Mouse (Mus musculus): Measurements from ENCODE around the gene Rtn4rl1.
"Not testable (repeated sequence)": the region's sequence is repeated elsewhere in the genome, so short reads cannot be mapped to it uniquely, and the experiment has no call there.

Rtn4rl1 gene

DNA sequence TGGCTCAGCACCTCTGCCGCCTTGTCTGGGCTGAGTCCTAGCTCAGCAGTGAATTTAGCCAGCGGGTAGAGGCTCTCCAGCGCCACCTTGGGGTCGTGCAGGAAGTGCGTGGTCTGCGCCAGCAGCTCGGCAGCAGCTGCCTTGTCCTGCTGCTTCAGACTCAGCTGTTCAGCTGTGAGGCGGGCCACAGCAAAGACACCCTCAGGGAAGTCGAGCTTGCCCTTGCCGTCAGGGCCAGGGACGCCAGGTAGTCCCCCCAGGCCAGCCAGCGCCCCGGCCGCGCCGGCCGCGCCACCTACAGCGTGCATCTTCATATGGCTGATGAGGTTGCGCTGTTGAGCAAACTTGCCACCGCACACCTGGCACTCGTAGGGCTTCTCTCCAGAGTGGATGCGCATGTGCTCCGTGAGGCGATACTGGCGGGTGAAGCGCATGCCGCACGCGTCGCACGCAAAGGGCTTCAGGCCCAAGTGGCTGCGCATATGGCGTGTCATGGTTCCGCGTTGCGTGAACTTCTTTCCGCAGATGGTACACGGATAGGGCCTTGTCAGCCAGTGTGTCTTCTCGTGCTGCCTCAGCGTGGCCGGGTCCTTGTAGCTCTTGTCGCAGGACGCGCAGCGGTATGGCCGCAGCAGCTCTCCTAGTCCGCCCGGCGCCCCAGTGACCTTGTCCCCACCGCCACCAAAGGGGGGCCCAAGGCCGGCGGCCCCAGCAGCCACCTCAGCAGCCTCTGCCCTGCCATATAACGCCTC, 28.0 kb upstream of the Rtn4rl1 start:
- DNase-seq (ENCODE audit: low spot score): peak; percentile 87

DNA sequence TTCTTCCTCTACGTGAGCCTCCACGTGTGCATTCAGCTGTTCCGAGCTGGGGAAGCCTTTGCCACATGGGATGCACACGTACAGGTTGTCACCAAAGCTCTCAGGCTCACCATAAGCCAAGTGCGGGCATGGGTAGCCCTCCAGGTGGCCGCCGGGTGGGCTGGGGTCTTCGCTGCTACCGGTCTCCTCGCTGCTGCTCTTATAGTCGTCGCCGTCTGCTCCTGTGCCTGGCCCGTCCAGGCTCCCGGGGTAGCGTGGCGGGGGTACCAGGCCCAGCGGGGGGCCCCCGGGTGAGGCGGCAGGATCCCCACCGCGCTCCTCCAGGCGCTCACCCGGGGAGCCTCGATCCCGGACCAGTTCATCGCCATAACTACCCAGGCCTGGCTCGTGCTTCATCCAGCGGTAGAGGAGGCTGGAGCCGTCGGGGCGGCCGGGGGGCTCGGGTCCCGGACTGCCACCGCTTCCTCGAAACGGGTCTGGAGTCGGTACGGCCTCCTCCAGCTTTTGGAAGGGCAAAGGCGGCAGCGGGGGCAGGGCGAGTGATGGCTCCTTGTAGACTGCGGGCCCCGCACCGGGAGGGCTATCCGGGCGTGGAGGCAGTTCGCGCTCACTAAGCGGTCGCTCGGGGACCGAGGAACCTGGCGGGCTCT, 27.3 kb upstream of the Rtn4rl1 start:
- DNase-seq (ENCODE audit: low spot score): peak; percentile 71

DNA sequence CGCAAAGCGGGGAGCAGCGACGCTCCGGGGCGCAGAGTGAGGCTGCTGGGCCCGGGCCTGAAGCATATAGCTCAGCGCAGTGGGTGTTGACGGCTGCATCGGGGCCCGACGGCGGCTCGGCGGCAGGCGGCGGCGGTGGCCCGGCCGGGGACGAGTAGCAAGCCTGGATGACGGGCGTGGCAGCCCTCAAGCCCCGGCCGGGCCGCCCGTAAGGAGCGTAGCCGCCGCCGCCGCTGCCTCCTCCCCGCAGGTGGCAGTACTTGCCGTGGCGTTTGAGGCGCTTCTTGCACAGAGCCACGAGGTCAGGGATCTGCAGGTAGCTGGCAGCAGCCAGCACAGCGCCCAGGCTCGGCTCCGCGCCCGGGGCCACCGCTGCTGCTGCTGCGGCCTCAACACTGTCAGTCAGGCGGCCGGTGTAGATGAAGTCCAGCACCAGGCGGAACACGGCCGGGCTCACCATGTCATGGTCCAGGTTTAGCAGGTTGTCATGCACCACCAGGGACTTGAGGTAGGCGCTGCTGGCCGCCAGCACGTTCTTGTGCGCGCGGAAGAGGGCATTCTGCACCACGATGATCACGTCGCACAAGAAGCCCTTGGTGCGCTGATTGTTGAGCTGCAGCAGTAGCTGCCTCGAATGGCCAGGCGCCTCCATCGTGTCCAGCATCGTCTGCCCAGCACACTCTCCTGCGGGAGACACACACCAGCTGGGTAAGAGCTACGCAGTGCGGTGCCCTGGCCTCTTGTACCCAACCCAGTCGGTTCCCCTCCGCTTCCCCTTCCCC, 26.5 kb upstream of the Rtn4rl1 start:
- DNase-seq (ENCODE audit: low spot score): peak; percentile 63

DNA sequence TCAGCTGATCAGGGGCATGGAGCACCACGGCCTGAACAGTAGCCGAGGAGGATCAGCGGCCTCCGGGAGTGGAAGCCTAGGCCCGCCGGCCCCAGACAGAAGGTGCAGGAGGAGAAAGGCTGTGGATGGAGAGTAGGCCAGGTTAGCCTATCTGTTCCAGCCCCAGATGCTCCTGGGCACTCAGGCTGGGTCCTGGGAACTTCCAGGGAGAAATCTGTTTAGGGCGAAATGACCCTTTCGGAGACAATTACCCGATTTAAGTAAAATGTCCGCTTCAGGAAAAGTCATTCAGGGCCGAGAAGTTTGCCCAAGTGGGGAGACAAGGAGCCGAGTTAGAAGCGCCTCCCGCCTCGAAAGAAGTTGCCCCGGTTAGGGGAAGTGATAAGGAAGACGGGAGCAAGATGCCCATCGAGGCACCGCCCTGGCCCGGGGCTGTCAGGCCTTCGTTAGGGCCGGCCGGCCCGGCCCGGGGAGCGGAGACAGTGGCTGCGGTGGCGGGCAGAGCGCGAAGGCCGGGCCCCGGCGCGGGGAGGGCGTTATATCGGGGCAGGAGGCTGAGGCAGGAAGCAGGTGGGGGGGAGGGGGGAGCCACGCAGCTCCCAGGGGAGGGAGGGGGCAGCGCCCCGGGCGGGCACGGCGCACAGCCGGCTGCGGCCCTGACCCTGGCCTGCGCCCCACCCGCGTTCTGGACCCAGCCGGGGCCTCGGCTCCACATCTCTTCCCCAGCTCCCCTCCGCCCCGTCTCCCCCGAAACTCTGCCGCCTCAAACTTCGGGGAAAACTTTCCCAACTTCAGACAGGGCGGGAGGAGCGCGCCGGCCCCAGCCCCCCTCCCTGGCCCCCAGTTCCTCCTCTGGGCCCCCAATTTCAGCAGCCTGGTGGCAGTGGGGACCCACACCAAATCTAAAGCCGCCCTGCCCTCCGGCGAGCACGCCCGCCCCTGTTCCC, 25.7 kb upstream of the Rtn4rl1 start:
- peak; percentile 68 for DNase-seq (ENCODE audit: low spot score)

DNA sequence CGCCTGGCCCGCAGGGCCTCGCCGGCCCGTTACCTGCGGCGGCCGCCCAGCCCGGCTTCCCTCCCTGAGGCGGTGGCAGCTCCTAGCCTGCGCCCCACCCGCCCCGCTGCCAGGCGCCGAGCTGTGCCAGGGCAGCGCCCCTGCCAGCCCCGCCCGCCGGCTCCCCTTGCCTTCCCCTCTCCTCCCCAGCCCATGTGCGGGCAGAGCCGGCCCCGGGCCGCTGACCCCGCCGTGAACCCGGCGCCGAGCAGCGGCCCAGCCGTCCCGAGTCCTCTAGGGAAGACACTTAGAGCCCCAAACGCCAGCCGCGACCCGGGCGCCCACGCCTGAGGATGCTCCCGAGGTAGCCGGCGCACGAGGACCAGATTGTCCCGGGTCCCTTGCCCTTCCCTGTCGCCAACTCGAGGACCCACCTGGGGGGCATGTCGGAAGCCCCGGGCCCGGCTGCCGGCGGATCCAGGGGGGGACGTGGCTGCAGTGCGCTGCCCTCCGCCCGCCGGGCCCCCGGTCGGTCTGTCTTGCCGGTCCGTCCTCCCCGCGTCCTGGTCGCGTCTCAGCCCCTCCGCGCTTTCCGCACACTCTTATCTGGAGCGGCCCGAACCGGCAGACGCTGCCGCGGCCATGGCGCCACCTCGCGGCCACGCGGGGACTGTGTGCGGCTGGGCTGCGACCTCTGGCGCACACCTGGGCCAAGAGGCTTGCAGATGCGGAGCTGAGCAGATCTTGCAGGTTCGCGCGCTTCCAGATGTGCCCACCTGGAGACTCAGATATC, 24.8 kb upstream of the Rtn4rl1 start:
- DNase-seq (ENCODE audit: low spot score): peak; percentile 93

DNA sequence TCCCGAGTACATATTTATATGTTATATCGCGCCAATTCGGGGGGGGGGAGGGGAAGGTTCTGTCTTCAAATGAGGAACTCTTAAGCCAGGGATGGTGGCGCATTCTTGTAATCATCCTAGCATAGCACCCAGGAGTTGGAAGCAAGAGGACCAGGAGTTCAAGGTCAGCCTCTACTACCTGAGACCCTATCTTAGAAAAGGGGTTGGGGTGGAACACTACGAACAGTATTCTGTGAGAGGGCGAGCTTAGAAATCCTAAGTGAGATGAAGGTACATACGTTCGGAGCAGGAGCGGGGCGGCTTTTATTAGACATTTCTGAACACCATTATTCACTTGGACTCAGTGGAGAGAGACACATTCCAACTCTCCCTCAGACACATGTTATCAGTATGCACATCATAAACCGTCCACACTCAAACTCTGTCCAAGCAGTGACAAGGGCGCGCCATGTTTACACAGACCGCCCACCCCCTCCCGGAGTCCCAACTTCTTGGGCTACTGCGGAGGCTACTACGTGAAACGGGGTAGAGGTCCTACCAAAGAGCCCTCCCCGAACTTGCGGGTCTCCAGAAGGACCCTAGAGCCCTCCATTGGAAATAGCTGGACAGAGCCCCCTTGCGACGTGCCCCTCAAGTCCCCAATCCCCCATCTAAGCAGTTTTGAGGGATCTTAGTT, 24.0 kb upstream of the Rtn4rl1 start, which contains the start of gene Hic1:
Gene Hic1 (minus strand): TSS at position 115 of the 676 bp plus-strand sequence.
- peak; percentile 65 for DNase-seq (ENCODE audit: low spot score)

DNA sequence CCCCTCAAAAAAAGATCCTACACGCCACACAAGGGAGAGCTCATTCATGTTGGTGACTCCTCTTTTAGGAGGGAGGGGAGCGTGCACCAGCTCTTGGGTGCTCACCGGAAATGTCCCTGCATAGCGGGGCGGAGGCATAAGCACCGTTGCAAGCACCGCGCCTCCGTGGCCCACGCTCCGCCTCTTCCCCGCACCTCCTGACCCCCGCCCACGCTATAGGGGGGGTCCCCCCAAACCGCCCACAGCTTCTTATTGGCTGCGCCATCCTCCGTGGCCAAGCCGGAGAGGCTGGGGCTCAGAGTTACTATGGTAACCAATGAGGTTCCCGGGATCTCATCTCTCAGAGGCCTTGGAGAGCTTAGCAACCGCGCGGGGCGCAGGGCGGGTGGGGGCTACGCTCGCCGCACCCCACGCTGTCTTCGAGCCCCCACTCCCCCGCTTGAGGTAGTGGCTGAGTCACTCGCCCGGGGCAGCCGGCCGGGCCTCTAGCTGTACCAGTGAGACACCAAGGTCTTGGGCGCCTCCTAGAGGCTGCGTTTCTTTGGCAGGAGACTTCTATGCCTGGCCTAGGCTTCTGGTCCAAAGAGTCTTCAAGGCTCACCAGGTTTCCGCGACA, 23.3 kb upstream of the Rtn4rl1 start:
- peak; percentile 96 for DNase-seq (ENCODE audit: low spot score)

DNA sequence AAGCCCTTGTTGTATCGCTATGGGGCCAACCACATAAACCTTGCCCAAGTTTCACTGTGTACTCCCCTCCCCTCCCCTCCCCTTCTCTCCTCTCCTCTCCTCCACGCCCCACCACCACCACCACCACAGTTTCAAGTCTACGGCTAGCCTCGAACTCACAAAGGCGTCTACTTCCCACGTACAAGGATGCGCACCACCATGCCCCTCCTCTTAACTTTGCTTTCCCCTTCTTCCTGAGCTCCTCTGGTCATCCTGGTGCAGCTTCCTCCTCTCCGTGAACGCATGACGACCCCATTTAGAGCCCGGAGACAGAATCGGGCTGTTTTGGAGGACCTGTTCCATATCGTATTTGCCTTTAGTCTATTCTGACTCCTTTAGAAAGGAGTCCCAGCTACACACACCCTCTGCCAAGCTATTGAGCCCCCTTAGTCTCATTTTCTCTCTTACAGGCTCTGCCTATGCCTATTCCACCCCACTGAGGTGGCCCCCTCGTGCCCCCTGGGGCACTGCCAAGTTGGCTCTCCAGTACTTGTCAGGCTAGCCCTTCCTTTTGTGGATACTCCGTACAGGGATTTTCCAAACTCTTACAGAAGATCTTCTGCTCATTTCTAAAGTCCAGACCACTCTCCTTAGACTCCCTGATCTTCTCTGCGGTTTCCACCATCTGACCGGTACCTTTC, 22.3 kb upstream of the Rtn4rl1 start:
- peak; percentile 58 for DNase-seq (ENCODE audit: low spot score)

DNA sequence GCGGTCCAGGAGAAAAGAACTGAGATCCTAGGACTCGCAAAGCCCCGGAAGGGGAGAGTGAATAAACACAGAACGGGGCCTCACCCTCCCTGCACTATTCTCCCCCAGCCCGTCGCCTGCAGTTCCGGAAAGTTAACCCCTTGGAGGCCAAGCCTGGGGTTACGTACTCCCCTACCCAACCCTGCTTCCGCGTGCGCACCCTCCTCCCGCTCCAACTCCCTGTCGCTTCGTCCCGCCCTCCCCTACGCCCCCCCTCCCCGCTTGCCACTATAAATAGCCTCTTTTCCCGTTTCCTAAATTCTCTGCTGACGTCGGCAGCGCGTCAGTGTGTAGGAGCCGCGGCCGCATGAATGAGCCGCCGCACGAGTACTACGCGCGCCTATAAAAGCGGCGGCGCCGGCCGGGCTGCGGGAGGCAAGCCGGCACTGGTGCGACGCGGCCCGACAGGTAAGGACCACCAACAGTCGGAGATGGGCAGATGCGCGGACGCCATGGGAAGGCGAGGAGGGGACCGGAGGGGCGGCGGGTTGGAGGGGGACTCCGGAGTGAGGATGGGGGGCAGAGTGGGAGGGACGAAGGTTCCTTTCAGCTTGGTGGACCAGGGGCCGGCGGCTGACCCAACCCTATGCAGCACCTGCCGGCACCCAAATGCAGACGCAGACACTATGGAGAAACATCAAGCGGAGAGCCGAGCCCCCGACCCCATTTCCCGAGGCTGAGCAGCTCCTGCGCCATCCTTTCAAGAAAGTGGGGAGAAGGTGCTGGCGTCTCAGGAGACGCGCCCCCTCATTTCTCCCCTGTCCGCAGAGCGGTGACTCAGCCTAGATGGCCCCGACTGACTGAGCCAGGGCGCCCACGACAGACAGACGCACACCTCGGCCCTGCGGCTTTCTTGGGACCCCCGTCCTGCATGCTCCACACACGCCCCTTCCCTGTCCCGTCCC, 21.2 kb upstream of the Rtn4rl1 start:
- peak; percentile 58 for DNase-seq (ENCODE audit: low spot score)

DNA sequence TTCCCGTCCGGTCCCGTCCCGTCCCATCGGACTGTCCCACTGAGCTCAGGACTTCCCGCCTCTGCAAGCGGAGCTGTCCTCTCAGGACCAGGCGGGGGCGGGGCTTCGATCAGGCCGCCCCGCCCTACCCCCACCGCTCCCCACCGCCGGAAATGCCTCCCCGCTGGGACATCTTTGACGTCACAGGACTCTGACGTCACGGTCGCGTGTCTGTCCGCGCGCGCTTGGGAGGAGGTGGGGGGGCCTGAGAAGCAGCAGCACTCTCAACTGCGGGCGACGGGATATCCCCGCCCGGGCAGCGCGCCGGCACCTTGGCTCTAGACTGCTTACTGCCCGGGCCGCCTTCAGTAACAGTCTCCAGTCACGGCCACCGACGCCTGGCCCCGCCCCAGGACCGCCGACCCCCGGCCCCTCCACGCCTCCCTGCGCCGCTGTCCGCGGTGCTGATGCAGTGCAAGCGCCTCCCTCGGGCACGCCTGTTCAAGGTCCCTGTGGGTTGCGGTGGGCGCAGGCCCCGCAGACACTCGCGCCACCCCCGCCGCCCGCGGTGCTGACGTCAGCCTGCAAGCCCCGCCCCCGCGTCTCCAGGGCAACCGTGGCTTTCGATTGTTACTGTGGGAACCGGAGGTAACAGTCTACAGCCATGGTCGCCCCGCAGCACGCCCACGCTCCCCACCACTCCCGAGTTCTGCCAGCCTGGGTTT, 20.3 kb upstream of the Rtn4rl1 start:
- peak; percentile 95 for DNase-seq (ENCODE audit: low spot score)

DNA sequence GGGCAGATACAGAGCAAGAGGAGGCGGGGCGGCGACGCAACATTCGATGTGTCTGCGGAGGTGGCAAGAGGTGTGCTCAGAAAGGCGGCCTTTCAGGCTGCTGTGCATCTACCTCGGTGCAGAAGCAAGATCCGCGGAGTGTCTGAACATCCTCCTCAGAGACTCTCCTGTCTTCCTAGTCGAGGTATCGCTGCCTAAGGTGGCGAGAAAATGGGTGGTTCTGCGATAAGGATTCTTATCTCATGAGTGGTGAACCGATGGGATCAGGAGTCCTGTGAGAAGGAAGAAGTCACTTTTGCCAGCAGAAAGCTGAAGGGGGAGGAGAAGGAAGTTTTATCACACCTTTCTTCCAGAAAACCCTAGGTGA, 19.8 kb upstream of the Rtn4rl1 start:
- DNase-seq (ENCODE audit: low spot score): no peak

DNA sequence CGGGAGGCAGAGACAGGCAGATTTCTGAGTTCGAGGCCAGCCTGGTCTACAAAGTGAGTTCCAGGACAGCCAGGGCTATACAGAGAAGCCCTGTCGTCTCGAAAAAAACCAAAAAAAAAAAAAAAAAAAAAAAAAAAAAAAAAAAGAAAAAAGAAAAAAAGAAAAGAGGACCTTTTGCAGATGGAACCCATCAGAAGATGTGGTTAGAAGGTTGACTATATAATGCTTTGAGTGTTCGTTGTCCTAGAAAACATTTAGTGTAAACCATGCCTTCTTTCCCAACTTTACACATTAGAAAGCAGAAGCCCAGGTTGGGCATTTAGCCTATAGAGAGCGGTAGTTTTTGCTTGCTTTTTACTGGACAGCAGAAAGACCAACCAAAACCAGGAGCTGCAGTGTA, 19.0 kb upstream of the Rtn4rl1 start:
- not testable (repeated sequence) for DNase-seq (ENCODE audit: low spot score)

DNA sequence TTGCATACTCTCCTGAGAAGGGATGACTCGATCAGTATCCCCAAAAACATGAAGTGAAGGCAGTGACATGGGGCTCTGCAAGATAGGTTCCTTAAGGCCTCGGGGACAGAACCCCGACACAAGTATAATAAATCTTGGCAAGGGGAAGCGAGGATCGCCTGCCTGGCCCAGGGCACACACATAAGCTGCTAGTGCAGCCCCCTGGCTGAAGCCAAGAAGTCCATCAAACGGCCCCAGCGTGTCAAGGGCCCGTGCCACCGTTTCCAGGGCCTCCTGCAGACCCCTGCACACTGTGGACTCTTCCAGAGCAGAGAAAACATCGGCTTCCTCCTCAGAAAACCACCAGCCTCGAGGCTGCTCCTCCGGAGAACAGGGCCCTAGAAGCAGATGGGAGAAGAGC, 15.6 kb upstream of the Rtn4rl1 start:
- DNase-seq (ENCODE audit: low spot score): no peak

DNA sequence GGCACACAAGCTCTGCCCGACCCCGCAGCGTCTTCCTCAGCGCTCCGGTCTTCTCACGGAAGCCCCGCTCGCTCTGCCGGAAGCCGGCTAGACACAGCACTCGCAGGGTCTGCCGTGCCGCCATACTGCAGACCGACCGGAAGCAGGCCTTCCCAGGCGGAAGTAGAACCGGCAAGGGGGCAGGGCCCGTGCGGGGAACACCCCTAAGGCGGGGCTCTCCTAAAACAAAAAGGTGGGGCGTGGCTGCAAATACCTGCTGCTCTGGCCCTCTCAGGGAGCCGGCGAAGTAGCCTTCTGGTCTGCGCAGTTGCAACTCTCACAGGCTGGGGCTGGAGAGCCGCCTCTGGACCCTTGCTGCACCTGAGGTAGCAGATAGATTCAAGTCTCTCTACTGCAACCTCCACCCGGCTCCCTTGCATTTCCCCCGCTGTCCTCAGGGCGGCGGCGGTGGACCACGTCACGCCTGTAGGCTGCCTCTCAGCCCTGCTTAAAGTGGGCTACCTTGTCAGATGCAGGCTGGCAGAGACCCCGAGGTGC, 14.8 kb upstream of the Rtn4rl1 start, which contains the start of gene Ovca2:
Gene Ovca2 (minus strand): TSS at position 164 of the 537 bp plus-strand sequence.
- DNase-seq (ENCODE audit: low spot score): peak; percentile 92

DNA sequence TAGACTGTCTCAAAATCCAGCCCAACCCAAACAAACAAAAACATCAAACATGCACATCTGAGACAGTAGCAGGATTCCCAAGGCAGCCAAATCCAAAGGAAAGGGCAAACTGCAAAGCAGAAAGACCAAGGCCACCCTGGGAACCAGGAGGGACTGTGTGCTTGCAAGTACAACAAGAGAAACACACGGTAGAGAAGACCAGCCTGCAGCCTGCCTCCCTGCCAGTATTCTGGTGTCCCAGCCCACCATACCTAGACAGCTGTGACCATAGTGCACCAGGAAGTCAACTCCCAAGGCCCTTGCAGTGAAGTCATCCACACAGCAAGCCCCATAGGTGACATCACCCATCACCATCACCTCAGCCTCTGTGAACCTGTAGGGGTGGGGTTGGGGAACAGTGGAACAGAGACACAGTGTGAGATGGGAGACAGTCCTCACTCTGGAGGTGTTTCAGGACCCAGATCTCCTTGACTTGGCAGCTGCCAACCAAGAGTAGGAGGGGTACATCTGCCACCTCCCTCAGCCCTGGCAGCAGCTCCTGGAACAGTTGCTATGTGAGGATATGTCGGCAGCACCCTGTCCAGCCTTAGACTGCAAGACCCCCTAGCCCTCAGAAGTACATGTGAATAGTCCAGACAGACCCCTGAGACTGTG, 9.5 kb upstream of the Rtn4rl1 start:
- DNase-seq (ENCODE audit: low spot score): no peak

DNA sequence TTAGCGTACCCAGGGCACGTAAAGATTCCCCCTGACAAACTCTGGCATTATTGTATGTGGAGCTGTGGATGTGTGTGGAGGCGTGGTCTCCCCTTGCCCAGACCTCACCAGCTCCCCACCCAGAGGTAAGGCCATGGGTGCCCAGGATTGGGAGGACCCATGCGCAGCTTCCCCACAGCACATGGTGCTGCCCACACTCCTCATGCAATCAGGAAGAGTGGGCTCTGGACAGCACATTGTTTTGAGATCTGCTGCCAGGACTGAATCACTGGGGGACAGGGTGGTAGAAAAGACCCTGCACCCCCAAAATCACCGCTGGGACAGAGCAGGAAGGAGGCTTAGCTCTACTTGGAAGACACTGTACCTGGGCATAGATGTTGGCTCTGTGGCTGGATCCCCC, 9.0 kb upstream of the Rtn4rl1 start:
- DNase-seq (ENCODE audit: low spot score): no peak

DNA sequence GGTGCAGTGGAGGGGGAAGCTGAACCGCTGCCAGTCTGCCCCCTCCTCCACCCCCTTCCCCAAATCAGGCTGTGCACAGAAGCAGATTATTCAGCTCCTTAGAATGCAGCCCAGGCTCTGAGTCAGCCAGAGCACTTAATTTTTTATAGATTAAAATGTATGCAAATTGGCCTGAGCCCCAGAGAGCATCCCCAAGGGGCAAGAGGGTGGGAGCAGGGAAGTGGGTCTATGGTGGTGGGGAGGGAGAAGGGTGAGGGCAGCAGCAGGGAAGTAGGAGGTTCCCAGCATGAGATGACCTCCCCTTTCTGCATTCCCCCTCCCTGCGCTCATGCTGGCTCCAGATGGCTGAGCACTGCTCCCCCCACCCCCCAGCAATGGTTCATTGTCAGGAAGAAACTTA, 8.6 kb upstream of the Rtn4rl1 start:
- no peak for DNase-seq (ENCODE audit: low spot score)
